Mouse (Mus musculus): ENCODE measurements at regions not wholly inside any gene's neighbourhood (a gene's known extent, or its start where the extent isn't known, plus 50 kb on each side); places are given as distances from the start of the nearest gene placed in this dataset.

- TF ChIP-seq CTCF (IDR thresholded peaks at IDR 0.05; ENCODE audit: borderline replicate concordance, extremely low read depth, insufficient read depth, insufficient read length) (no peak), POLR2A (IDR thresholded peaks at IDR 0.05; ENCODE audit: borderline replicate concordance, extremely low read depth, insufficient read depth, insufficient read length, poor library complexity, severe bottlenecking) (no peak)
Measured at GRCm38 (mm10) chr10:120552341-120553096, 76.2 kb upstream of the Hmga2 start.
